Mouse (Mus musculus): ENCODE results near the gene Gprc5c.
"Not testable (repeated sequence)": the region's sequence is repeated elsewhere in the genome, so short reads cannot be mapped to it uniquely, and the experiment has no call there.

Gprc5c gene

DNA sequence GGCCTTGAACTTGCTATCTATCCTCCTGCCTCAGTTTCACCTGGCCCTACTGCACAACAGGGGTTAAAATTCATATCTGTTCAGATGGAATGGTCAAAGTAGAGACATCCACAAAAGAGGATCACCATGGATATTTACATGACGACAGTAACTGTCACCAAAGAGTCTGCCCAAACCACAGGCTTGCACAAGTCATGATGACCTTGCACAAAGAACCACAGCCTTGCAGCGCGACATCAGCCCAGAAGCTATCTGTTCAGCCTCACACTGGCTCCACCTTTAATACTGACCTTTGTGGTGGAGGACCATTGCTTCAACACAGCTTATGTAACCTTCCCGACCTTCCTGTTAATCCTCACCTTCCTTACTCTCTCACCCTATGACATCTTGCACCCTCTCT, 56.6 kb downstream of the Gprc5c start:
- no peak for DNase-seq (ENCODE audit: low read depth, low spot score)

DNA sequence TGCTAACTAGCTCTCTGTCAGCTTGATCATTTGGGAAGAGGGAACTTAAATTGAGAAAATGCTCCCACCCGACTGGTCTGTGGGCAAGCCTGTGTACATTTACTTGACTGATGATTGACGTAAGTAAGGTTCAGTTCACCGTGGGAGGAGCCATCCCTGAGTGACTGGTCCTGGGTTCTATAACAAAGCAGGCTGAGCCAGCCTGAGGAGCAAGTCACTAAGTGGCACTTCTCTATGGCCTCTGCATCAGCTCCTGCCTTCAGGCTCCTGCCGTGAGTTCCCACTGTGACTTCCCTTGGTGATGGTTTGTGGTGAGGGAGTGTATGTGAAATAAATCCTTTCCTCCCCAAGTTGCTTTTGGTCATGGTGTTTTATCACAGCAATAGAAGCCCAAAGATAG, 57.1 kb downstream of the Gprc5c start:
- DNase-seq (ENCODE audit: low read depth, low spot score) = no peak

DNA sequence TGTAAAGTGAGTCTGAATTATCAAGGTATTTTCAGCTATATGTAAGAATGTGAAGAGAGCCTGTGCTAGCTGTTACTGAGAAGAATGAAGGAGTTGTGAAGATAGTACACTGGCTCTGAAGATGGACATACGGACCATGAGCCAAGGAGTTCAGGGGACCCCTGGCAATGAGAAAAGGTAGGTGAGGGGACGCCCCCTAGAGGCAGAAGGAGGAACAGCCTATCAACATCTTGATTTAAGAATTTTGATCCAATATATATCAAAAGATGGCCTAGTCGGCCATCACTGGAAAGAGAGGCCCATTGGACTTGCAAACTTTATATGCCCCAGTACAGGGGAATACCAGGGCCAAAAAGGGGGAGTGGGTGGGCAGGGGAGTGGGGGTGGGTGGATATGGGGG, 58.6 kb downstream of the Gprc5c start:
- not testable (repeated sequence) for DNase-seq (ENCODE audit: low read depth, low spot score)

DNA sequence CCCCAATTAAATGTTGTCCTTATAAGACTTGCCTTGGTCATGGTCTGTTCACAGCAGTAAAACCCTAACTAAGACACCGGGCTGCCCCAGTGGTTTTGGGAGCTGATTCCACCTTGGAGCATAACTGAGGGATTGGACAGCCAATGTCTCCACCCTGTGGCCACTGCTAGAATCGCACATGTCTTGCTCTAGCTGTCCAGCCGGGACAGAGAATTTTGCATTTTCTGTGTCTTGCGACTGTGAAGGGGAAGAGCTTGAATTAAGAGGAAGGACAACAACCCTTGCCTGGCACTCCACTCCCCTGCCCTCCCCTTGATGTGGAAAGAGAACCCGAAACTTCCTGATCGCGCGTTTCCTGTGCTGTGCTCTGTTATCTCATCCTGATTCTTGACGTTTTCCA, 61.9 kb downstream of the Gprc5c start:
- DNase-seq (ENCODE audit: low read depth, low spot score) = no peak

DNA sequence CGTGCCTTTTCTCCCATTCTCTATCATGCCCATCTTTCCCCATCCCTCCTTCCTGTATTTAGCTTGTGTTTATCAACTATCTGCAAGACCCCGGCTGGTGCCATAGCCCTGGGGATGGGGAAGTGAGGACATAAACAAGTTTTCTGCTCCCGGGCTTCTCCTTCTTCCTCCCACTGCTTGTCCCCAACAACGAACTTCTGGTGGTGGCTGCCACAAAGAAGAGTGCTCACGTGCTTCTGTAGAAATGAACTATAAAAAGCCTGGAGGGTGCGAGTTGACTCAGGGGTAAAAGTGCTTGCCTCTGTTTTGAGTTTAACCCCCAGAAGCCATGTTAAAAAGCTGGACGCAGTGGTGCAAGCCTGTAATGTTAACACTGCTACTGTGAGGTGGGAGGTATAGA, 64.0 kb downstream of the Gprc5c start:
- no peak for DNase-seq (ENCODE audit: low read depth, low spot score)

DNA sequence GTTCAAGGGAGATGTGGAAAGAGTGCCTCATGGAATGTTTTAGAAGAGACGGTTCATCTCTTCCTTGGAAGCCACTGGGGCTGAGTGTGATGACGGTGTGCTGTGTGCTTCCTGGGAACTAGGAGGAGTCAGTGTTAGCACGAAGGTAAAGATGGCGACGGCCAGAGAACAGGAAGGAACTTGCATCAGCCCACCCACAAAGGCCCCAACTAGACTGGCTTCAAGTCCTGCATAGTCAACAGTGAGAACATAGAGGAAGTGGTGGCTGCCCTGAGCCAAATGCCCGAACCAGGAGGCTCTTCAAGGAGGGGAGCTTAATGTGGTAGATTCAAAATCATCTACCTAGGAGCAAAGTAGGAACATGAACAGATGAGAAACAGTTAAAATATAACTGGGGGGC, 66.2 kb downstream of the Gprc5c start:
- no peak for DNase-seq (ENCODE audit: low read depth, low spot score)

All from c-Kit-negative CD71-positive TER-119-positive erythroid progenitor cells, embryonic 14.5 days (primary cell).